Mouse (Mus musculus) cortical plate, adult 2 months (tissue): ENCODE measurements around the gene Cx3cl1. TPM values are rescaled to one million over a fixed set of nuclear protein-coding genes. Genes with fewer than 3 reads are reported as not detected.

Experiments used
- H3K27ac ChIP-seq: fragments of 200-500 bp; 2 replicates; pipeline ENCODE4 v1.5.1; 2012; ENCODE audit warnings: low read length, control low read depth, inconsistent platforms; ENCODE audit not compliant: insufficient read depth
- H3K4me1 ChIP-seq: fragments of 200-500 bp; 2 replicates; pipeline ENCODE4 v1.6.1; 2011; ENCODE audit warnings: low read length; ENCODE audit not compliant: control insufficient read depth, insufficient read depth
- H3K4me3 ChIP-seq: fragments of 200-500 bp; 2 replicates; pipeline ENCODE4 v1.5.1; 2011; ENCODE audit warnings: mild to moderate bottlenecking, low read length, control low read depth; ENCODE audit not compliant: insufficient read depth
- CTCF ChIP-seq: fragments of 200-500 bp; IDR thresholded peaks from 2 replicates; pipeline ENCODE4 v1.5.1; 2011; ENCODE audit warnings: mild to moderate bottlenecking, control low read depth, low read length; ENCODE audit not compliant: insufficient read depth; ENCODE audit errors: extremely low read depth
- POLR2A ChIP-seq: fragments of 200-500 bp; IDR thresholded peaks from 2 replicates; pipeline ENCODE4 v1.6.1; 2011; ENCODE audit warnings: mild to moderate bottlenecking, low read length, control low read depth; ENCODE audit not compliant: insufficient read depth; ENCODE audit errors: extremely low read depth
- polyA plus RNA-seq: library from polyadenylated mRNA; depleted of rRNA; stranded (reverse); fragments of >200 nt; gene quantifications from 2 replicates; pipeline ENCODE4 v1.2.3, GENCODE M21; 2012

Gene Cx3cl1
- polyA plus RNA-seq, 1 experiment, result 664 TPM

DNA sequence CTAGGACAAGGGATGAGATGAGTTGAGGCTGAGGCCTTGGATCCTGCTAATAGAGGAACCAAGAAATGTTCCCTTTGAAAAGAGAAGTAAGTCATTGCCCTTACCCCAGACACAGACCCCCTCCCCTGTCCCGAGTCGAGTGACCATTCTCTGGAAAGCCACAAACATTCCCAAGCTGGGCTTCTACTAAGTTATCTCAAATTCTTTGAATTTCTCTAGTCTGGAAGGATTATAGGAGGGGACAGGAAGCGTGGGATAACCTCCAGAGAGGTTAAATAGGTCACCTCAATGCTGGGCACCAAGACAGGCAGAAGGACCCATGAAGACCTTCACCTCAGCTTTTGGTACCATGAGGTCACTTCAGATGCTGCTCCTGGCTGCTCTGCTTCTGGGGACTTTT lies 38.3 kb downstream of the Cx3cl1 start, which contains the start of gene Ccl17:
Gene Ccl17, plus strand, starts transcription at position 301 of the 400 bp plus-strand sequence.
- no peak within 1 kb of the TSS; the same call in 1 of the 2 replicates for H3K27ac ChIP-seq
- peaks cover 5% of the 10 kb centered on the region for H3K4me1 ChIP-seq
- TF ChIP-seq CTCF (no peak), POLR2A (no peak)
- no peak within 1 kb of the TSS for H3K4me3 ChIP-seq

DNA sequence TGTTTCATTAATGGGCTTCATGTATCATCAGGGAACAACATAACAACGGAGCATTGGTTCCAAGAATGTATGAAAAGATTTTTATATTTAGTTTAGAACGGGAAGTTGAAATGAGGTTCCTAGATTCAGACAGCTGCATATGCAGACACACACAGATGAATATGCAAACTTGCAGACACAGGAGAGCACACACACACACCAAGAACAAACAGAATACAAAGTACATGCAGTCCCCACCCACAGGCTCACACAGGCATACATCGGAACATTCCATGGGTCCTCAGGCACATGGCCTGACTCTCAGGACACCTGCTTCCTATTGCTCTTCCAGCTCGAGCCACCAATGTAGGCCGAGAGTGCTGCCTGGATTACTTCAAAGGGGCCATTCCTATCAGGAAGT lies 39.0 kb downstream of the Cx3cl1 start:
- Histone ChIP-seq H3K4me3 (no peak overlapping the region), H3K27ac (no peak overlapping the region; the same call in 1 of the 2 replicates)

DNA sequence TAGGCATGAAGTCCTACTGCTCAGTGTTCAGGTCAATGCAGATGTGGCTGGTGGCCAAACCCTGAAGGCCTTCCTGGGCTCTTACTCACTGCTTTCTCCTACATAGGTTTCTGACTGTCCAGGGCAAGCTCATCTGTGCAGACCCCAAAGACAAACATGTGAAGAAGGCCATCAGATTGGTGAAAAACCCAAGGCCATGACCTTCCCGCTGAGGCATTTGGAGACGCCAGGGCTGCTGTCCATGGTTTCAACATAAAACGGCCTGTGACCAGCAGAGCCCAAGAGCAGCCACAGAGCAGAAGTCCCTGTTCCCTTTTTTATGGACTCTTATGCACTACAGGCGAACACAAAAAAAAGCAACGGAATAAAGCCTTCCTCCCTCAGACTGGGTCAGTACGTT lies 39.8 kb downstream of the Cx3cl1 start:
- H3K4me1 ChIP-seq, result peaks cover 5% of the 10 kb centered on the region
- no peak overlapping the region for H3K27ac ChIP-seq
- TF ChIP-seq CTCF, result no peak
- TF ChIP-seq POLR2A, result no peak
- no peak overlapping the region for H3K4me3 ChIP-seq

More for the DNA sequence above, 39.0 kb downstream of the Cx3cl1 start:
- no peak for TF ChIP-seq POLR2A
- TF ChIP-seq CTCF, result no peak
- H3K4me1 ChIP-seq, result peaks cover 5% of the 10 kb centered on the region

DNA sequence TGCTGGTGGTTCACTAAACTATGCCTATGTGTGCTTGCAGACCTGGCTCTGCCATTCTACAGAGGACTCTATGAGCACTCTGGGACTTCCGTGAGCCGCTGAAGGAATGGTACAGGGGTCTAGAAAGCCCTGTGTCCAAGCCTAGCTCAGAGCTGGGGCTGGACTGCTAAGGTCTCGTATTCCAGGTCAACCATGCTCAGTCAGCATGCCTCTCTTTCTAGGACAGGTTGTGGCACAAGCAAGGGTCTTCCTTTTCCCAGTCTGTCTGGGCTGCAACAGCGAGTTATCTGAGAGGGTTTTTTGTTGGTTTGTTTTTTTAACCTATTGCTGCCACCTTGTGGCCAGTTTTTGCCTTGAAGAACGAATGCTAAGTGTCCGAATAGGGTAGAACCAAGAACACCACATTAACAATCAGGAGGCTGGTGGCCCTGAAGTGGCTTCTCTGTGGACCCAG lies 40.9 kb downstream of the Cx3cl1 start:
- peaks cover 5% of the 10 kb centered on the region for H3K4me1 ChIP-seq
- H3K27ac ChIP-seq, result no peak overlapping the region
- H3K4me3 ChIP-seq, result 0 out of 2 replicates have a peak overlapping the region, but pooled peaks have one; percentile 1
- TF ChIP-seq CTCF, result peak; percentile 61
- no peak for TF ChIP-seq POLR2A

DNA sequence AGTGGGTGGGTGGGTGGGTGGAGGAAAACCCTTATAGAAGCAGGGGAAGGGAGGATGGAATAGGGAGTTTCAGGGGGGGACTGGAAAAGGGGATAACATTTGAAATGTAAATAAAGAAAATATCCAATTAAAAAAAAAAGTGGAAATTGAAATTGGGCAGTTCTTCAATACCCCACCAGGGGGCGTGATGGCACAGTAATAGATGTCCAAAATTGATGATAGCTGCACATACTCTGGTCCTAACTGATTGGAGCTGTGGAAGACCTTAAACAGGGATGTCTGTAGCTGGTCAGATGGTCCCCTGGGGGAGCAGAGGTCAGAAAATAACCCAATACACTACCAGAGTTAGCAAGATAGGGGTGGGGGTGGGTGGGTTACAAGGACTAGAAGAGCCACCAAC lies 42.7 kb downstream of the Cx3cl1 start:
- Histone ChIP-seq H3K27ac (no peak overlapping the region), H3K4me3 (no peak overlapping the region), H3K4me1 (peaks cover 5% of the 10 kb centered on the region)
- TF ChIP-seq CTCF (peak; percentile 49), POLR2A (no peak)

DNA sequence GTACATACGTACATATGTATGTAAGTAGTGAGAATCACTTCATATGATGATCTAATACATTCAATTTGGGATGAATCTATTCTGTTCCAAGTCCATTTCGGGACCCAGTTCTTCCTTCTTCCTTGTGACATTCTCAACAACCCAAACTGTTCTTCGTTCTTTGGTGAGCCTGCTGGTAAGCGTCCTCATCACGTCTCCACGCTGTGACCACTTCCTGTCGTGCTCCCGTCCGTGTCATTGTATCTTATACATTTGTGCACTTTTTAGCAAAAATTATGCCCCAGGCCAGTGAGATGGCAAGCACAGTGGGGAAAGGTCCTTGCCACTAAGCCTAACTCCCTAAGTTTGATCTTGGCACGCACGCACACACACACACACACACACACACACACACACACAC lies 46.1 kb downstream of the Cx3cl1 start:
- Histone ChIP-seq H3K4me1 (no peaks in the 10 kb centered on the region), H3K27ac (no peak overlapping the region), H3K4me3 (no peak overlapping the region)
- TF ChIP-seq CTCF, result no peak
- TF ChIP-seq POLR2A, result no peak

DNA sequence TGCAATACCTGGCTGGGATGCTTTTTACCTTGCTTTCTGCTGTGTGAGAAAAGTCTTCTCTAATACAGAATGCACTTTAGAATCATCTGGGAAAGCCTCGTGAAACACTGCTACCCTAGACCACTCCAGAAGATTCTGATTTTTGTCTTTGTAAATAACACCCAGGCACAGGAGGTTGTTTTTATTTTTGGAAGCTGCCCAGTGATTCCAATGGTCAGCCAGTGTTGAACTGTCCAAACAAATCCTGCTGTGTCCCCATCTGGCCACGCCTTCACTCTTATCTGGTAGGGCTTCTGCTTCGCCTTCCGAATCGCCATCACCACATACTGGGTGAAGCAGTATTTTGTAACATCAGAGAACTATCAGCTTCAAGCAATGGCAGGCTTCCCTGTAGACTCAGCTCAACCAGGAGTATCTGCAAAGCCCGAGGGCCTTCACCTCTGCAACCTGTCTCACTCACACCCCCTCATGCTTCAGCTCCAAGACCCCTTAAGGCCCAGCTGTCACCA lies 47.9 kb downstream of the Cx3cl1 start:
- H3K27ac ChIP-seq, result no peak overlapping the region
- H3K4me3 ChIP-seq, result no peak overlapping the region
- no peaks in the 10 kb centered on the region for H3K4me1 ChIP-seq
- TF ChIP-seq CTCF (no peak), POLR2A (no peak)

DNA sequence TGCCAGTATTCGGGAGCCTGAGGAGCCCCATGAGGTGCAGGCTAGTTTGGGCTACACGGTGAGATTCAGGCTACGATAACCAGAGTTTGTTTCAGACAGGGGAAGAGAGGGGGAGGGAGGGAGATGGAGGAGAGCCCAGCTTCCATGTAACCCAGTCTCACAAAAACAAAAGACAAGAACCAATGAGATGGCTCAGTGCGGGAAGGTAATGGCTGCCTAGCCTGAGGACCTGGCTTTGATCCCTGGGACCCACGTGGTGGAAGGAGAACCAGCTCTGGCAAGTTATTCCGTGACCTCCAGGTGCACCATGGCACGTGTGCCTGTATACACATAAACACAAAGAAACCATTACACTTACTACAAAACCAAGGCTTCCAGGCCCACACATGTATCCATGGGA lies 48.7 kb downstream of the Cx3cl1 start:
- Histone ChIP-seq H3K4me3 (no peak overlapping the region), H3K27ac (no peak overlapping the region)

DNA sequence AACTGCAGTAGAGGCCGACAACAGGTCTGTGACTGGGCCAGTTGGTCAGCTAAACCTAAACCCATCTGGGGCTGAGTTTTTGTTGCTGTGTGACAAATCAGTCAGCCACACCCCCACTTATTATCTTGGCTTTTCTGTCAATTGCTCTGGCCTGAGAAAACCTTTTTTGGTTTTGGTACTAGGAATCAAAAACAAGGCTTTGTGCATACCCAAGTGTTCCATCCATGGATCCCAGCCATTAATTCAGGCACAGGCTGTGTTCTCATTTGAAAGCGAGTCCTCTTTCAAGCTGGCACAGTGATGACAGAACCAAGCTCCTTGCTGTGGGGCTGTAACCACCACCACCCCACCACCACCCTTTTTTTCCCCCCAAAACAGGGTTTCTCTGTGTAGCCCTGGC lies 49.6 kb downstream of the Cx3cl1 start:
- Histone ChIP-seq H3K4me1 (no peaks in the 10 kb centered on the region), H3K27ac (no peak overlapping the region), H3K4me3 (no peak overlapping the region)
- TF ChIP-seq CTCF (no peak), POLR2A (no peak)

More for the DNA sequence above, 48.7 kb downstream of the Cx3cl1 start:
- H3K4me1 ChIP-seq, result no peaks in the 10 kb centered on the region
- TF ChIP-seq CTCF (no peak), POLR2A (no peak)

DNA sequence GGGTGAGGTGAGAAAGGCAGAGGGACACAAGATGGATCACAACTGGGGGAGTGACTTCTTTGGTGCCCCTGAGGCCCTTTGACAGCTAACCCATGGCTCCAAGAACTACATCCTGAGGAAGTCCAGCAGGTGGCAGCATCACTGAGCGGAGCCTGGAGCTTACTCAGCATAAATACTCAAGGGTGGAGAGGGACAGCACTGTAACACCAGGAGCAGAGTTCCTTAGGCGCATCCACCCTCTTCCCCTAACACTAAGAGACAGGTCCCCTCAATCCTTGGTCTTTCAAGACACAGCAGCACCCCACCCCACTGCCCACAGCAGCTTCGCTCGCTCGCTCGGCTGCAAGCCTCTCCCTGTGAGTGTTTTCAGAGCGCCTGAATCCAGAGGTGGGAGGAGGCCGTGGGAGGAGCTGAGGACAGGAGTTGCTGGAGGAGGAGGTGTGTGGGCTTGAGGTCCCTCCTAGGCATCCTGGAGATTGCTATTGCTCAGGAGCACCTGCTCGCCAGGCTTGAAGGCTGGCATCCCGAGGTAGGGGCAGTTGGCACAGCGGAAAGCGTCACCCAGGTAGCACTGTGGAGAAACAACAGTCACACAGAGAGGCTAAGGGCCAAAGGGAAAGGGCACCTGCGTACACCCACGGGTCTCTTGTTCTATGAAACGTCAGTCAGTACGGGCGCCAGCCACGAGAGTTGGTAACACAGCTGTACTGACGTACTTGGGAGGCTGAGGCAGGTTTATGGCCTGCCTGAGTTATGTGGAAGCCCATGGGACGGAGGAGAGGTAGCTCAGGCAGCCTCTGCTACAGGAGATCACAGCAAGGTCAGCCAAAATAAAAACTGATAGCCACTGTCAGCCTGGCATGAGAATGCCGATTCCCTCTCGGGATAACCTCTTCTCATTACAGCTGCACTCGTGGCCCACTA lies 51.1 kb downstream of the Cx3cl1 start:
- TF ChIP-seq CTCF (peak; percentile 75), POLR2A (no peak)

DNA sequence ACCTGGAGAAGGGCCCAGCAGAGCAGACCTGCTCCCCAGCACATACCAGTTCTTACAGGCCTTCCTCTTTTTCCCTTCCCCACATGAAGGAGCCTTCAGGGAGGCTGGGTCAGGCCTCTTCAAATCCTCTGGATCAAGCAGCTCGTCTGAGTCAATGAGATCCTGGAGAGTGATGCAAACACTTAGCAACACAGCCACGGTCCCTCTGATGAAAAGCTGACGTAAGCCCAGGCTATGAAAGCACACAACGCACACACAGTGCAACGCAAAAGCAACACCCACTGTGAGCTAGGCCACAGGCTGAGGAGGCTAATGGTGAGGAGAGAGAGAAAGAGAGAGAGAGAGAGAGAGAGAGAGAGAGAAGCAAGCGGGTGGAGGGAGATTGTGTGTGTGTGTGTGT lies 53.4 kb downstream of the Cx3cl1 start:
- Histone ChIP-seq H3K4me1 (no peaks in the 10 kb centered on the region), H3K4me3 (no peak overlapping the region)

More for the DNA sequence above, 51.1 kb downstream of the Cx3cl1 start:
- H3K4me1 ChIP-seq, result no peaks in the 10 kb centered on the region
- H3K27ac ChIP-seq, result no peak overlapping the region
- H3K4me3 ChIP-seq, result no peak overlapping the region

More for the DNA sequence above, 53.4 kb downstream of the Cx3cl1 start:
- TF ChIP-seq POLR2A, result no peak
- no peak for TF ChIP-seq CTCF
- no peak overlapping the region for H3K27ac ChIP-seq
